Mouse (Mus musculus) adrenal gland, adult 2 months (tissue): Measurements from ENCODE around the gene Map2k2. TPM values are rescaled to one million over a fixed set of nuclear protein-coding genes. Genes with fewer than 3 reads are reported as not detected.
A peak's percentile ranks its signal among the peaks of the same experiment; 100 is the strongest.
"Not testable (repeated sequence)": the region's sequence is repeated elsewhere in the genome, so short reads cannot be mapped to it uniquely, and the experiment has no call there.

ENCODE experiments used
- DNase-seq: peaks from one replicate; pipeline ENCODE4 v3.0.0; 2021
- long read RNA-seq: library from polyadenylated mRNA; stranded (forward); transcript quantifications from one replicate; pipeline ENCODE4 v2.0.0, GENCODE M21; 2021
- polyA plus RNA-seq: library from polyadenylated mRNA; depleted of rRNA; stranded (reverse); fragments of >200 nt; gene quantifications from 2 replicates; pipeline ENCODE4 v1.2.3, GENCODE M21; 2012; rRNA removed
- total RNA-seq, 2 experiments: library from RNA; stranded (reverse); gene quantifications; 2 replicates each; pipeline ENCODE4 v1.2.3; 2021

Map2k2 gene
- total RNA-seq = 100 to 1,000 TPM; 157 to 185 TPM
- 787 and 873 TPM in 2 replicates for polyA plus RNA-seq
- long read RNA-seq, transcript Map2k2-202 (11 exons, 1,556 nt) = major isoform, 123 of 195 reads
- long read RNA-seq, transcript Map2k2-207 (11 exons, 2,405 nt) = minor isoform, 44 of 195 reads
- long read RNA-seq, partial matches to known transcripts = 13 of 195 reads
- long read RNA-seq, other reads (novel, unspliced or antisense) = 13 of 195 reads

DNA sequence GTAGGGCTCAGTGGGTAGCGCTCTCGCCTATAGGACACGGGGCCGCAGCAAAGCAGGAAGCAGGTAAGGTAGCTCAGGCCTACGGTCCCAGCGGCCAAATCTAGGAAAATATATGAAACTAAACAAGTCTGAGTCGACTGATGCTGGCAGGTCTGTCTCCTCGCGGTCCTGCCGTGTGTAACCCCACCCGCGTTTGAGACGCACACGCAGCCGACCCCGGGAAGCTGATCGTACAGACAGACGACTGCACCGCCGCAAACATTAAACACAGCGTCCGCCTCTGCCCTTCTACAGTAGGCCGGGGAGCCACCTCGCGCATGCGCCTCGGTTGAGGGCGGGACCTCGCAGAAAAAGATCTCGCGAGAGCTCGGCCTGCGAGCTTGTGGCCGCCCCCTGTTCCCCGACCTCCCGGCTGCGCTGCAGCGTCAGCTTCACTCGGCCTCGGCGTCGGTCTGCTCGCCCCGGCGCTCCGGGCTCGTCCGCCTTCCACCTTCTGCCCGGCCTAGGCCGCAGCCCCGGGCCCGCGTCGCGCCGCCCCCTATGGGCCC lies at the start of gene Map2k2:
Map2k2 (plus strand) TSS at position 351 of the 548 bp plus-strand sequence.
- DNase-seq = peak; percentile 98

DNA sequence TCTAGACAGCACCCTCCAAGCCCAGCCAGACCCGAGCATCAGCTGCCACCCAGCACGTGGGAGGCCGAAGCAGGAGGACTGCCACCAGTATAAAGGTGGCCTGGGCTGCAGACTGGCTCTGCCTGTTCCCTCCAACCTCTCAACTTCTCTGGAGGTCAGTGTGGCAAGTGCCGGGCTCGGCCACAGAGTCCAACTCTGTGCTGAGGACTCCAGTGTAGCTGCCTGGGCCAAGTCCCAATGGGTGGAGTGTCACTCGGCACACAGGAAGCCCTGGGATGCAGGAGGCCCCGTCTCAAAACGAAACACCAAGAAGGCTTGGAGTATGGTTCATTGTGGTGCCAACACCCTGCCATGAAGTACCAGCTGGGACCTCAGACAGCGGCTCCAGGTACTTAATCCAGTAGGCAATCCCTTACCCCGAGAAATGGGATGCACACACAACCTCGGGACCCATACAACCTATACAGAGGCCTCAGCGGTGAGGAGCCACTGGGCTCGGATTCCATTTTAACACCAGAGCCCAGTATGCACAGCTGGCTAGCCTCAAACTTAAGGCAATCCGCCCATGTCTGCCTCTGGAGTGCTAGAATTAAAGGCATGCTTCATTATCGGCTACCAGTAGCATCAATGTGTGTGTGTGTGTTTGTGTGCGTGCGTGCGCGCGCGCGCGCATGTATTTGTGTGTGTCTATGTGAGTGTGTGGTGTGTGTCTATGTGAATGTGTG lies 48.1 kb upstream of the Map2k2 start:
- DNase-seq = no peak

DNA sequence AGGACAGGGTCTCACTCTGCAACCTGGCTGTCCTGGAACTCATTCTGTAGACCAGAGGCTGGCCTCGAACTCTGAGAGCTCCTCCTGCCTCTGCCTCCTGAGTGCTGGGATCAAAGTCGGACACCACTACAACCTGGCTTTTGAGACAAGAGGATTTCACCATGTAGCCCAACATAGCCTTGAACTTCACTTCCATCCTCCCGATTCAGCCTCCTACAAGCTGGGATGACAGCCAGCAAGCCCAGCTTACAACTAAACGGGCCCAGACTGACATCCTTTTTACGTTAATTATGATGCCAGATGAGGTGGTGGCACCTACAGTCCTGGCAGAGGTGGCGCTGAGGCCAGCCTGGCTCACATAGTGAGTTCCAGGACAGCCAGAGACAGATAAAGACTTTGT lies 46.8 kb upstream of the Map2k2 start:
- DNase-seq = no peak

DNA sequence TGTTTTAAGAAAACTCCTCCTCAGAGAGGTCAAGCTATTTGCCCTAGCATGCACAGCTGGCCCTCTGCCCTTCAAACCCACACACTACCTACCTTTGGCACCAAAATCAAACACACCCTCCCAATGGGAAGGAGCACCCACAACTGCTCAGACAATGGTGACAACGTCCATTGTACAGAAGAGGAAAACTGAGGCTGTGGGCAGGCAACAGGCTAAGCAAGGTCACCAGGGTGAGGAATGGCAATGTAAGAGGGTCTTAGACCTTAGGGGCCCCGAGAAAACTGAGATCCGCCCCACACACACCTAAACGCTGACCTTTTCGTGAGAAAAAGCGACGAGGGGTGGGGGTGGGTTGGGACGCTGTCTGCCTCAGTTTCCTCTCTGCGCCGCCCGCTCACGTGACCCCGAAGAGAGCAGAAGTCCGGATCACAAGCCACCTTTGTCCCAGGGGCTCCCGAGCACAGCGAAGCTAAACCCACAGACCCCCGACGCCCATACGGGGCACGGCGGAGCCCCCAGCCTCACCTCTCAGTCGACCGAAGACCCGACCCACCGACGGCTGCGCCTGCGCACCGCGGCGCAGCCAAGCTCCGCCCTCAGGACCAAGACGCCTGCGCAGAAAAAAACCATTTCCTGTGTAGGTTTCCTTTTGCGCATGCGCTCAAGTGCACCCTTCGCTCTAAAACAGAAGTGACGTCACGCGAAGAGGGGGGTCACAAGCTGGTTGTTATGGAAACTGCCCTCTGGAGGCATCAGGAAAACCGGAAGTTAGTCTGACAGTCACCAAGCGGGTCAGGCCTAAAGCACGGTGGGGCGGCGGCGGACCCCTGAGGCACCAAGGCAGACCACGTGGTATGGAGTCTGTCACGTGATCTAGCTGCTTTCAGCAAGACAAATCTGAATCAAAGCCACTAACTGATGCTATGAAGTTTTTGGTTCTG lies 45.8 kb upstream of the Map2k2 start, which contains the start of gene Sgta:
Sgta (minus strand) TSS at position 579 of the 941 bp plus-strand sequence.
- DNase-seq = peak; percentile 99

DNA sequence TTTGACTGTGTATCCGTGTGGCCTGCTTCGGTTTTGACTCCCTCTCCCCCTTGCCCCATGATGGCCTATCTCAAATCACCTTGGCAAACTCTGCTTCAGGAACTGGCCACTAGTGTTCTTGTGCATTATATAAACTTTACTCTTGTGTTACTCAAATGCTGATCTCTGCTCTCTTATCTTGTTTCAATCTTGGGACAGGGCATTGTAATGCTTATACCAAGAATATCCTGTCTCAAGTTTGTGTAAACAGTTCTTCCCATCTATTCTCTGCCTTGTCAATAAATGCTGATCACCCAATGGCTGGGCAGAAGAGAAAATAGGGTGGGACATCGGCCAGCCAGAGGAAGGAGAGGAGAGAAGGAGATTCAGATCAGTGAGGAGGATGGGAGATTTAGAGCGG lies 43.0 kb upstream of the Map2k2 start:
- DNase-seq = no peak

DNA sequence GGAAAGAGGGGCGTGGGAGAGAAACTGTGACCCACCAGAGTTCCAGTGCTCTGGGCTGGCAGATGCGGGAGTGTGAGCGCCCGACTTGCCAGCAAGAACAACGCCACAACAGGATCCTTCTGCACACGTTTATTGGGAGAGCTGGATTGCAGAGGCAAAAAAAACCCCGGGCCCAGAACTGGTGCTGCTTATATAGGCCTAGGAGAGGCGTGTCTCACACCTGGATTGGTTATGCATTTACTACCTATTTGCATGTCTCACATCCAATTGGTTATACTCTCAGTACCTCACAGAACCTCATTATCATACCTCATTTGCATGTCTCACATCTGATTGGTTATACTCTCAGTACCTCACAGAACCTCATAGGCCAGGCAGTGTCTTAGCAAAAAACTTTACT lies 41.2 kb upstream of the Map2k2 start:
- not testable (repeated sequence) for DNase-seq

DNA sequence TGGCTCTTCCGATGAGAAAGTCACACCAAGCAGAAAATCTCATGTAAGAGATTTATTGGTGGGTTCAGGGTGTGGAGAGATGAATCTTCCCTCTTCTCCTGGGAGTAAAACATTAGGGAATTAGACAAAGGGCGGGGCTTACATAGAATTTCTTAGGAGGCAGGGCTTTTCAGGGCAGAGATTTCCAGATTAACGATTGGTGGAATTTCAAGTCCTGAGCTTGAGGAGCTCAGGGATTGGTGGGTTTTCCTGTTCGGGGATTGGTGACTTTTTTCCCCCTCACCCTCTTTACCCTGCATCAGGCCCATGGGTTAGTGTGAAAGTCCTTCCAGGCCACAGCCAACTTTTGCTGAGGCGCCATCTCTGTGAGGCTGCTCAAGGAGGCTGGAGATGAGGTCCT lies 37.0 kb upstream of the Map2k2 start:
- no peak for DNase-seq

DNA sequence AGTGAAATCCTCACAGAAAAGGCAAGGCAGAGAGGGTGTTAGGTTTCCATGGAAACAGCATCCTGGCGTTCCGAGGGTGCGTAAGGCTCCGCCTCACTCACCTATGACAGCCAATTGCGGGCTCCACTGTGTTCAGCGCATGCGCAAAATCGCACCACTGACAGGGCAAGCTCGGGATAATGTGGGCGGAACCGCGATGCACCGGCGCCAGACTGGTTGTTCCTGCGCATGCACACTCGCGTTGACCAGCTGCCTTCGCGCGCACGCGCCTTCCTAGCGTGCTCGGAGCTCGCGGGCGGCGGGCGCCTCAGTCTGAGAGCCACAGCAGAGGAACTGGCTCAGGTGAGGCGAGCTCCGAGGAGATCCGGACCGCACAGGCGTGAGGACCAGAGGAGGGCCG lies 35.9 kb upstream of the Map2k2 start, which contains the start of gene Thop1:
Thop1 (plus strand) TSS at position 200 of the 400 bp plus-strand sequence.
- DNase-seq = peak; percentile 98

DNA sequence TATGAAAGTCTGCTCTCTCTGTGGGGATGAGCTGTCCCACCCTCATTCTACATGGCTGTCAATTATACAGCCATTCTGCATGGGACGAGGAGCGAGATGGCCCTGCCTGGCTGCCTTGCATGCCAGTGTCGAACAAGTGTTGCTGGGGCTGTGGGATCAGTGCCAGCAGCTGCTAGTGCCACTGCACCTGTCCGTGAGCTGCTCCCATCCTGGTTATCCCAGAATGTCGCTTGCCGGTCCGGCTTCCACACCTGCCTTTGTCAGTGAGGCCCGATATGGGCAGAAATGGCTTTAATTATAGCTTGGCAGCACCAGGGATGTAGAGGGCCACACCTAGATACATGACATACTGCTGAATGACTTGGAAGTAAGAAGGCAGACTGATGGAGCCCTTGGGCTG lies 33.4 kb upstream of the Map2k2 start:
- no peak for DNase-seq

DNA sequence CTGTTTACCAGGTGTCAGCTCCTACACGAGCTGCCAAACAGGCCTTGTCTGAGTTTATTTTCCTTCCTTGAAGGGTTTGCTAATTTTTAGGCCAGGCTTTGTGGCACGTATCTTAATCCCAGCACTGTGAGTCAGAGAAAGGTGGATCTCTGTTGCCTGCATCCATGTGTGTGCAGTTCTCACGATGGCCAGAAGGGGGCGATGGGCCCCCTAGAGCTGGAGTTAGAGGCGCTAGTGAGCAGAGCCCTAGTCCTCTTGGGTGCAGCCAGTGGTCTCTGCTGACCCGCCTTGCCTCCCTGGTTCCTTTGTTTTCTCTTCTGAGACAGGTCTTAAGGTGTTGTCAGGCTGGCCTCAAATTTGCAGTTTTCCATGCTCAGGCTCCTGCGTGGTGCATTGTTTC lies 32.3 kb upstream of the Map2k2 start:
- DNase-seq = no peak

DNA sequence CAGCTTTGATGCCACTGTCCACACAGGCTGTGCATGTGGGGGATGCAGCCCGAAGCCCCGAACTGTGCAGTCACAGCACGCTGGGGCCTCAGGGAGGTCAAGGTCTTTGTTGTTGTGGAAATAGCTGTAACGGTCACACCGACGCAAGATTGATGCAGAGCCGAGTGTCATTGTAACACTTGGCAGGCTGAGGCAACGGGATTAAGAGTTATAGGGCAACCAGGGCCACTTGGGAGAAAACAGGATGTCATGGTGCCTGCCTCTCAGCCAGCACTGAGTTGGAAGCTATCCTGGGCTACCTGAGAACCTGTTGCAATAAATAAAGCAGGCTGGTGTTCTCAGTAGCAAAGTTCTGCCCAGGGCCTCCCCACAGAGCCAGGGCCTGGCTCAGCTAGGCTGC lies 30.0 kb upstream of the Map2k2 start:
- DNase-seq = no peak

DNA sequence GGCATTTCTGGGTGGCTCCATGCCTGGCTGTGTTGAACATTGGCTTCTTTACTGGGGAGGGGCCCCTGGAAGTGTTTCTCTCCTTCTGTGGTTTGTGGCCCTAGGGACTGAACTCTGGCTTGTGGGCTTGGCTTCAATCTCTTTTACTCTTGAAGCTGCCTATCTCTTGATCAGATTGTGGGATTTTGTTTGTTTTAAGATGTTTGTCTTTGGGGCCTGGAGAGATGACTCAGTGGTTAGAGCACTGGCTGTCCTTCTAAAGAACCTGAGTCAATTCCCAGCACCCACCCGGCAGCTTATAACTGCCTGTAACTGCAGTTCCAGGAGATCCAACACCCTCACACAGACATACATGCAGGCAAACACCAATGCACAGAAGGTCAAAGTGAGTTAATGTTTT lies 29.4 kb upstream of the Map2k2 start:
- no peak for DNase-seq

DNA sequence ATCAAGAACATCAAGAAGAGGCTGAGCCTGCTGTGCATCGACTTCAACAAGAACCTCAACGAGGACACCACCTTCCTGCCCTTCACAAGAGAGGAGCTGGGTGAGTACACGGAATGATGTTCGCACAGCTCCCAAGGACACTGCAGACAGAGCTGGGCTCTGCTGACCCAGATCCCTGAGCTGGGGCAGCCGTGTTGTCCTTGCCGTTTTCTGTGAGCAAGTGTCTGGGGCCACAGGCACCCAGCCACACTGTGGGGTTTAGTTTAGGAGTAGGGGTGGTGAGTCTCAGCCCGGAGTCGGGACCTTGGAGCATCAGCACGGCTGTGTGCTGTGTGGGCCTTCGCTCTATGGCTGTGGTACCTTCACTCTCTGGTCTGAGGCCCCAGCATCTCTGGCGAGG lies 27.8 kb upstream of the Map2k2 start:
- peak; percentile 84 for DNase-seq

DNA sequence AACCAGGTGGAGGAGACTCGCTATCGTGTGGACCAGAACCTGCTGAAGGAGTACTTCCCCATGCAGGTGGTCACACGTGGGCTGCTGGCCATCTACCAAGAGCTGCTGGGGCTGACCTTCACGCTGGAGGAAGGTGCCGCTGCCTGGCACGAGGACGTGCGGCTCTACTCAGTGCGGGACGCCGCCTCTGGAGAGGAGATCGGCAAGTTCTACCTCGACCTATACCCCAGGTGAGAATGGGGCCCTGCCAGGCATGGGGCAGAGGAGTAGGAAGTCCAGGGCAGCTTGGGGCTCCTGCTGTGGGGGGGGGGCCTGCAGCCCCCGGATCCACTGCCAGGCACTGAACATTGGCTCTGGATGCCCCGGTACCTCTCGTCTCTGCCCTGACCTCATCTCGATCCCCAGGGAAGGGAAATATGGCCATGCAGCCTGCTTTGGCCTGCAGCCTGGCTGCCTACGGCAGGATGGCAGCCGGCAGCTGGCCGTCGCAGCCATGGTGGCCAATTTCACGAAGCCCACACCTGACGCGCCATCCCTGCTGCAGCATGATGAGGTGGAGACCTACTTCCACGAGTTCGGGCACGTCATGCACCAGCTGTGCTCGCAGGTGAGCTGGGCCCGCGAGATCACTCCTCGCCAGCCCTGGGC lies 25.6 kb upstream of the Map2k2 start:
- no peak for DNase-seq

DNA sequence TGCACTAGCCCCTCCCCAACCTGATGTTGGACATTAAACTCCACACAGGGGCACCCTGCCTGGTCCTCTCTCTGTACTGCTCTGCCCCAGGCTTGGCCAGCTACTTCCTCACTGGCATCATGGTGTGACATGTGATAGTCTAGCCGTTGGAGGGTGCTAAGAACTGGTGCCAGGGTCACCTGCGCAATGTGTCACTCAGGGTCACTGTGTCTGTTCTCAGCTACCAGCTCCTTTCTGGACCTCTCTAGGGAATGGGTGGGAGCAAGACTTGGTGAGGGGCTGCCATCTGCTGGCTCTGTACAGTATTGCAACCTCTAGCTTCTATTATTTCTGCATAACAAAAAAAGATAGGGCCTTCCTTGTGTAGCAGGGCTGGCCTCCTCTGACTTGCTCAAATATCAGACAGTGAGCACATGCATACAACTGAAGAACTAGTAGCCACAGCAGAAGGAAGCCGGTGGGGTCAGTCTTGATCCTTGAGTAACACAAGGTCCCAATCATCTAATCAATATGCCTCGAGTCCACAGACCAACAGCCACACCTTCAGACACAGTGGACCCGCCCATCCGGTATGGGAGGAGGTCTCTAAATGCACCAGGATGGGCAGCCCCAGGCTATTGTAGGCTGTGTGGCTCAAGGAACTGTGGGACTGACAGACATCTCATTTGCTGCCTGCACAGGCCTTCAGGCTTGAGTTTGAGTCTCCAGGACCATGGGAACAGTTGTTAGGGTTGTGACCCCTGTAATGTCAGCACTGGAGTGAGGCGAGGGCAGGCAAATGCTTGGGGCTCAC lies 23.4 kb upstream of the Map2k2 start:
- peak; percentile 73 for DNase-seq

DNA sequence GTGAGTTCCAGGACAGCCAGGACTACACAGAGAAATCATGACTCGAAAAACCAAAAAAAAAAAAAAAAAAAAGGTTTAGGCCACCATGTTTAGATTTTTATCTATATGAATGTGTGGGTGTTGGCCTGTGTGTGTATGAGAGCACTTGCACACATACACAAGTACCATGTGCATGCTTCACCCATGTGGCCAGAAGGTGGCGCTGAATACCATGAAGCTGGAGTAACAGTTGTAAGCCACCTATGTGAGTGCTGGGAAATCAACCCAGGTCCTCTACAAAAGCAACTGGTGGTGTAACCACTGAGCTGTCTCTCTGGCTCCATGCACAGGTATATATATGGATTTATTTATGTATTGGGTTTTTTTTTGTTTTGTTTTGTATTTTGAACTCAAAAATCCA lies 18.7 kb upstream of the Map2k2 start:
- DNase-seq = no peak

DNA sequence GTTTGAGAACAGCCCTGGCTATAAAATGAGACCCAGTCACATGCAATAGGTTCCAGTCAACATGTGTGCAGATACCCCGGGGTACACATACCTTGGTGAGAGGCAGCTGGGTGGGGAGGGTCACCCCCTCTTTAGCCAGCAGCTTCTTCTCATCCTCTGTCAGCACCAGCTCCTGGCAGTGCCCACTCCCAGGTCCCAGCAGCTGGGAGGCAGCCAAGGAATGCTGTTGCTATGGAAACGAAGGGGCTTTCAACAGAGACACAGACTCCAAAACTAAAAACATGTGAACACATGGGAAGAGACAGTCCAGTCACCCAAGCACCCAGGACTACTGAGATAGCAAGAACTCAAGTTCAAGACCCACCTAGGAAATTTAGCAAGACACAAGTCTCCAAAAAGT lies 16.5 kb upstream of the Map2k2 start:
- DNase-seq = no peak

DNA sequence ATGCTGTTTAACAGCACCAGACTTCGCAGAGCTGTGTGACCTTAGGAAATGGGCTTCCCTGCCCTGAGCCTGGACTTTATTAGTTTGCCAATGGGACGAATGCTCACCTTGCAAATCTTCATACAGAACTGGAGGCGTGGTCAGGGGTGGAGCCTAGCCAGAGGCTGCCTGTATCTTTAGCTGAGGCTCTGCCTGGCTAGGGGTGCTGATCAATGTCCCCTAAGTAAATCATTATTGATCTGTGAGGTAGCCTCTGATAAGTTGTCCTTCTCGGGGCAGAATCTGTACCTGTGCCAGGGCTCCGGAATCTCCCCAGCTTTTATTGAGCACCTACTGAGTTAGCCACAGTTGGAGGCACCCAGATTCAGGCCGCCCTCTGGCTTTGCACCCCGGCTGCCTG lies 15.1 kb upstream of the Map2k2 start:
- no peak for DNase-seq

DNA sequence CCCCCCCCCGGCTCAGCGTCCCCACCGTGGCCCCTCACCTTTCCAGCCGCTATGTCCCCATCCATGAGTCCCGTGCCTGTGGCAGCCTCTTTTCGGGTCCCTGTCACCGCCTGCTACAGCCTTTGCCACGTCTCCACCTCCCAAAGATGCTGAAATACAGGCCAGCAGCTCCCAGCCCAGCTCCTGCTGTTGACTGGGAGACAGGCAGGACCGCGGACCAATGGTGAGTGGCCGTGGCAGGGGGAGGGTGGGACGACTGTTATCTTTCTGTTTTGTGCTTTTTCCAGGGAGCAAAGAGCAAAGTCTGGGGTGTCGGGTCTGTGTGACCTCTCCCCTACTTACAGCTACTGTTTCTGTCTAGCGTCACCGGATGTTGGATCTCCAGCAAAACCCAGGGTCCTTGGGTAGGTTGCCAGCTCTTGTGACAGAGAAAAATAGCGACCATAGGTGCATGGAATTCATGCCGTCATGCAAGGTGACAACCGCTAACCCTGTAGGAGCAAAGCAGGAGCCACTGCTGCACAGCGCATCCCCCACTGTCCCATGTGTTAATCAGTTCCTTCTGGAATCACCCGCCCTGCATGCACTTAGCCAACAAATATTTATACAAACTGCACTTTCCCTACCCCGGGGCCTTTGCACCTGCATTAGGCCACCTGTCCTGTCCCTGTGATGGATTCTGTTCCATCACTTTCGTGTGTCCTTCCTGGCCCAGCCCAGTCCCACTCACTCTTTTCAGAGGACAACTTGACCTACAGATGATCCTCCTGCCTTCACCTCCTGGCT lies 13.1 kb upstream of the Map2k2 start:
- peak; percentile 83 for DNase-seq
